Mouse (Mus musculus): ENCODE measurements around the gene Xpot. TPM values are rescaled to one million over a fixed set of nuclear protein-coding genes. Genes with fewer than 3 reads are reported as not detected.

The Xpot gene
- polyA plus RNA-seq, 1 experiment, result 24.4 TPM

GRCm38 (mm10) chr10:121547162-121547561, 79.0 kb downstream of the Xpot start:
- Histone ChIP-seq H3K4me1 (ENCODE audit: control insufficient read depth, insufficient read depth, low read length) (no peaks in the 10 kb centered on the region), H3K27ac (ENCODE audit: control insufficient read depth, insufficient read depth, low read depth, low read length, poor library complexity) (no peak overlapping the region), H3K4me3 (replicated peaks; ENCODE audit: control insufficient read depth, low read depth, low read length) (no peak overlapping the region)
- 89% methylated on average over 6 of the region's 6 CpGs for WGBS
- no peak for TF ChIP-seq POLR2A (IDR thresholded peaks at IDR 0.05; ENCODE audit: borderline replicate concordance, control insufficient read depth, low read depth, low read length)
- TF ChIP-seq CTCF (IDR thresholded peaks at IDR 0.05; ENCODE audit: control insufficient read depth, insufficient read depth, low read length), result no peak

- Histone ChIP-seq H3K27ac (ENCODE audit: control insufficient read depth, insufficient read depth, low read depth, low read length, poor library complexity) (no peak overlapping the region), H3K4me1 (ENCODE audit: control insufficient read depth, insufficient read depth, low read length) (no peaks in the 10 kb centered on the region), H3K4me3 (replicated peaks; ENCODE audit: control insufficient read depth, low read depth, low read length) (no peak overlapping the region)
- TF ChIP-seq POLR2A (IDR thresholded peaks at IDR 0.05; ENCODE audit: borderline replicate concordance, control insufficient read depth, low read depth, low read length), result no peak
- TF ChIP-seq CTCF (IDR thresholded peaks at IDR 0.05; ENCODE audit: control insufficient read depth, insufficient read depth, low read length), result no peak
- 91% methylated on average over 6 of the region's 6 CpGs for WGBS
Observed at GRCm38 (mm10) chr10:121543577-121543976, 82.6 kb downstream of the Xpot start.

- Histone ChIP-seq H3K27ac (ENCODE audit: control insufficient read depth, insufficient read depth, low read depth, low read length, poor library complexity) (no peak overlapping the region), H3K4me3 (replicated peaks; ENCODE audit: control insufficient read depth, low read depth, low read length) (no peak overlapping the region), H3K4me1 (ENCODE audit: control insufficient read depth, insufficient read depth, low read length) (no peaks in the 10 kb centered on the region)
- WGBS, result 67% methylated on average over 3 of the region's 3 CpGs
- no peak for TF ChIP-seq CTCF (IDR thresholded peaks at IDR 0.05; ENCODE audit: control insufficient read depth, insufficient read depth, low read length)
- no peak for TF ChIP-seq POLR2A (IDR thresholded peaks at IDR 0.05; ENCODE audit: borderline replicate concordance, control insufficient read depth, low read depth, low read length)
Observed at GRCm38 (mm10) chr10:121542156-121542555, 84.0 kb downstream of the Xpot start.

Other genes starting within 250 kb of the Xpot start
- gene Rassf3, start 150.0 kb downstream of the Xpot start, polyA plus RNA-seq (2011; ENCODE audit: insufficient read depth, insufficient read length, low replicate concordance, missing spikeins), result 18.8 and 41.2 TPM in 2 replicates
- 11.2 and 31.3 TPM in 2 replicates for gene Tbk1, start 39.5 kb downstream of the Xpot start, polyA plus RNA-seq (2011; ENCODE audit: insufficient read depth, insufficient read length, low replicate concordance, missing spikeins)
- gene D930020B18Rik, start 15.3 kb upstream of the Xpot start, polyA plus RNA-seq (2011; ENCODE audit: insufficient read depth, insufficient read length, low replicate concordance, missing spikeins), result not detected in 2 replicates
- gene BC048403, start 113.6 kb upstream of the Xpot start, polyA plus RNA-seq (2011; ENCODE audit: insufficient read depth, insufficient read length, low replicate concordance, missing spikeins), result 2.0 and 2.2 TPM in 2 replicates

Data from bone marrow, adult 2 months (tissue).